Mouse (Mus musculus): Measurements from ENCODE around the gene Olfr686. TPM values are rescaled to one million over a fixed set of nuclear protein-coding genes. Genes with fewer than 3 reads are reported as not detected.

Gene Olfr686
- polyA plus RNA-seq (2012; rRNA removed): not detected in 2 replicates

GRCm38 (mm10) chr7:105207385-105207784 is at the start of gene Olfr686:
Olfr686 (minus strand) TSS chr7:105207485.
- Histone ChIP-seq H3K4me1 (ENCODE audit: control insufficient read depth, insufficient read depth, low read length) (no peaks in the 10 kb centered on the region), H3K27me3 (ENCODE audit: control insufficient read depth, insufficient read depth, low read length) (no peaks in the 10 kb centered on the region), H3K36me3 (ENCODE audit: control insufficient read depth, insufficient read depth, low read length) (no peaks in the 10 kb centered on the region), H3K27ac (ENCODE audit: control insufficient read depth, insufficient read depth, low read depth, low read length) (no peak within 1 kb of the TSS), H3K4me3 (ENCODE audit: control insufficient read depth, low read depth, low read length) (no peak within 1 kb of the TSS)
- TF ChIP-seq CTCF (IDR thresholded peaks at IDR 0.05; ENCODE audit: control insufficient read depth, insufficient read depth, insufficient replicate concordance, low read depth, low read length): no peak
- no peak for TF ChIP-seq POLR2A (IDR thresholded peaks at IDR 0.05; ENCODE audit: control insufficient read depth, low read depth, low read length)

GRCm38 (mm10) chr7:105256656-105257055 is 49.4 kb upstream of the Olfr686 start:
- Histone ChIP-seq H3K27me3 (ENCODE audit: control insufficient read depth, insufficient read depth, low read length) (no peaks in the 10 kb centered on the region), H3K4me1 (ENCODE audit: control insufficient read depth, insufficient read depth, low read length) (no peaks in the 10 kb centered on the region), H3K27ac (ENCODE audit: control insufficient read depth, insufficient read depth, low read depth, low read length) (no peak overlapping the region), H3K36me3 (ENCODE audit: control insufficient read depth, insufficient read depth, low read length) (no peaks in the 10 kb centered on the region), H3K4me3 (ENCODE audit: control insufficient read depth, low read depth, low read length) (no peak overlapping the region)
- TF ChIP-seq CTCF (IDR thresholded peaks at IDR 0.05; ENCODE audit: control insufficient read depth, insufficient read depth, insufficient replicate concordance, low read depth, low read length) (peak; percentile 47; the same call in 1 of the 2 replicates), POLR2A (IDR thresholded peaks at IDR 0.05; ENCODE audit: control insufficient read depth, low read depth, low read length) (no peak)

GRCm38 (mm10) chr7:105248197-105248596 is 40.9 kb upstream of the Olfr686 start:
- no peak for TF ChIP-seq POLR2A (IDR thresholded peaks at IDR 0.05; ENCODE audit: control insufficient read depth, low read depth, low read length)
- TF ChIP-seq CTCF (IDR thresholded peaks at IDR 0.05; ENCODE audit: control insufficient read depth, insufficient read depth, insufficient replicate concordance, low read depth, low read length): no peak
- Histone ChIP-seq H3K27me3 (ENCODE audit: control insufficient read depth, insufficient read depth, low read length) (no peaks in the 10 kb centered on the region), H3K27ac (ENCODE audit: control insufficient read depth, insufficient read depth, low read depth, low read length) (no peak overlapping the region), H3K4me3 (ENCODE audit: control insufficient read depth, low read depth, low read length) (no peak overlapping the region), H3K36me3 (ENCODE audit: control insufficient read depth, insufficient read depth, low read length) (no peaks in the 10 kb centered on the region), H3K4me1 (ENCODE audit: control insufficient read depth, insufficient read depth, low read length) (no peaks in the 10 kb centered on the region)

- no peak overlapping the region for H3K27ac ChIP-seq (ENCODE audit: control insufficient read depth, insufficient read depth, low read depth, low read length)
- no peaks in the 10 kb centered on the region for H3K27me3 ChIP-seq (ENCODE audit: control insufficient read depth, insufficient read depth, low read length)
- no peak overlapping the region for H3K4me3 ChIP-seq (ENCODE audit: control insufficient read depth, low read depth, low read length)
- H3K4me1 ChIP-seq (ENCODE audit: control insufficient read depth, insufficient read depth, low read length): no peaks in the 10 kb centered on the region
- TF ChIP-seq CTCF (IDR thresholded peaks at IDR 0.05; ENCODE audit: control insufficient read depth, insufficient read depth, insufficient replicate concordance, low read depth, low read length): no peak
- no peak for TF ChIP-seq POLR2A (IDR thresholded peaks at IDR 0.05; ENCODE audit: control insufficient read depth, low read depth, low read length)
- H3K36me3 ChIP-seq (ENCODE audit: control insufficient read depth, insufficient read depth, low read length): no peaks in the 10 kb centered on the region
Measured at GRCm38 (mm10) chr7:105247671-105248070, 40.4 kb upstream of the Olfr686 start.

GRCm38 (mm10) chr7:105229386-105229785 is 22.1 kb upstream of the Olfr686 start:
- Histone ChIP-seq H3K4me1 (ENCODE audit: control insufficient read depth, insufficient read depth, low read length) (0 out of 2 replicates have a peak, but pooled peaks cover 2% of the 10 kb centered on the region), H3K36me3 (ENCODE audit: control insufficient read depth, insufficient read depth, low read length) (no peaks in the 10 kb centered on the region), H3K27me3 (ENCODE audit: control insufficient read depth, insufficient read depth, low read length) (no peaks in the 10 kb centered on the region), H3K4me3 (ENCODE audit: control insufficient read depth, low read depth, low read length) (no peak overlapping the region), H3K27ac (ENCODE audit: control insufficient read depth, insufficient read depth, low read depth, low read length) (no peak overlapping the region)
- TF ChIP-seq CTCF (IDR thresholded peaks at IDR 0.05; ENCODE audit: control insufficient read depth, insufficient read depth, insufficient replicate concordance, low read depth, low read length) (no peak), POLR2A (IDR thresholded peaks at IDR 0.05; ENCODE audit: control insufficient read depth, low read depth, low read length) (no peak)

- H3K4me1 ChIP-seq (ENCODE audit: control insufficient read depth, insufficient read depth, low read length): 0 out of 2 replicates have a peak, but pooled peaks cover 2% of the 10 kb centered on the region
- H3K36me3 ChIP-seq (ENCODE audit: control insufficient read depth, insufficient read depth, low read length): no peaks in the 10 kb centered on the region
- no peak overlapping the region for H3K4me3 ChIP-seq (ENCODE audit: control insufficient read depth, low read depth, low read length)
- TF ChIP-seq CTCF (IDR thresholded peaks at IDR 0.05; ENCODE audit: control insufficient read depth, insufficient read depth, insufficient replicate concordance, low read depth, low read length): no peak
- no peak for TF ChIP-seq POLR2A (IDR thresholded peaks at IDR 0.05; ENCODE audit: control insufficient read depth, low read depth, low read length)
- no peak overlapping the region for H3K27ac ChIP-seq (ENCODE audit: control insufficient read depth, insufficient read depth, low read depth, low read length)
- no peaks in the 10 kb centered on the region for H3K27me3 ChIP-seq (ENCODE audit: control insufficient read depth, insufficient read depth, low read length)
Measured at GRCm38 (mm10) chr7:105228138-105228537, 20.9 kb upstream of the Olfr686 start.

- Histone ChIP-seq H3K36me3 (ENCODE audit: control insufficient read depth, insufficient read depth, low read length) (no peaks in the 10 kb centered on the region), H3K27me3 (ENCODE audit: control insufficient read depth, insufficient read depth, low read length) (no peaks in the 10 kb centered on the region), H3K4me1 (ENCODE audit: control insufficient read depth, insufficient read depth, low read length) (0 out of 2 replicates have a peak, but pooled peaks cover 2% of the 10 kb centered on the region), H3K27ac (ENCODE audit: control insufficient read depth, insufficient read depth, low read depth, low read length) (no peak overlapping the region), H3K4me3 (ENCODE audit: control insufficient read depth, low read depth, low read length) (no peak overlapping the region)
- TF ChIP-seq POLR2A (IDR thresholded peaks at IDR 0.05; ENCODE audit: control insufficient read depth, low read depth, low read length): no peak
- no peak for TF ChIP-seq CTCF (IDR thresholded peaks at IDR 0.05; ENCODE audit: control insufficient read depth, insufficient read depth, insufficient replicate concordance, low read depth, low read length)
Measured at GRCm38 (mm10) chr7:105226703-105227102, 19.4 kb upstream of the Olfr686 start.

- H3K4me1 ChIP-seq (ENCODE audit: control insufficient read depth, insufficient read depth, low read length): 0 out of 2 replicates have a peak, but pooled peaks cover 2% of the 10 kb centered on the region
- TF ChIP-seq CTCF (IDR thresholded peaks at IDR 0.05; ENCODE audit: control insufficient read depth, insufficient read depth, insufficient replicate concordance, low read depth, low read length): no peak
- no peak for TF ChIP-seq POLR2A (IDR thresholded peaks at IDR 0.05; ENCODE audit: control insufficient read depth, low read depth, low read length)
- no peaks in the 10 kb centered on the region for H3K27me3 ChIP-seq (ENCODE audit: control insufficient read depth, insufficient read depth, low read length)
- no peak overlapping the region for H3K27ac ChIP-seq (ENCODE audit: control insufficient read depth, insufficient read depth, low read depth, low read length)
- H3K4me3 ChIP-seq (ENCODE audit: control insufficient read depth, low read depth, low read length): no peak overlapping the region
- H3K36me3 ChIP-seq (ENCODE audit: control insufficient read depth, insufficient read depth, low read length): no peaks in the 10 kb centered on the region
Measured at GRCm38 (mm10) chr7:105226072-105226471, 18.8 kb upstream of the Olfr686 start.

Data from testis, adult 2 months (tissue).